Mouse (Mus musculus) cerebellum, adult 2 months (tissue): ENCODE measurements at regions not wholly inside any gene's neighbourhood (a gene's known extent, or its start where the extent isn't known, plus 50 kb on each side); places are given as distances from the start of the nearest gene placed in this dataset.

Experiments used
- CTCF ChIP-seq: fragments of 200-500 bp; IDR thresholded peaks from 2 replicates; pipeline ENCODE4 v1.5.1; 2011; ENCODE audit warnings: low read depth, mild to moderate bottlenecking, control low read depth, low read length, moderate library complexity, borderline replicate concordance; ENCODE audit not compliant: insufficient read depth
- POLR2A ChIP-seq: fragments of 200-500 bp; IDR thresholded peaks from 2 replicates; pipeline ENCODE4 v1.6.1; 2011; ENCODE audit warnings: low read length, control low read depth, borderline replicate concordance; ENCODE audit not compliant: insufficient read depth

- TF ChIP-seq POLR2A (no peak), CTCF (no peak)
Measured at GRCm38 (mm10) chr15:97471476-97471875, 224.4 kb upstream of the Amigo2 start.
